25 mouse cellular contexts compared by ENCODE assay signal in genomic region chr3:31085000-31085399, GRCm38 (mm10).
"Had no signal": no experiment of that assay in that cellular context is flagged by ENCODE, and none has a peak within 500 bp of the region (broad histone marks: within the 10 kb centered on the region; RNA-seq: fewer than 3 reads in every experiment).

No protein-coding gene starts in this region.

- H3K27ac ChIP-seq: heart, embryonic 10.5 days; hindbrain, embryonic 10.5 days; hindbrain, embryonic 12.5 days; hindbrain, embryonic 14.5 days; intestine, embryonic 15.5 days; kidney, postnatal 0 days; limb, embryonic 13.5 days; limb, embryonic 15.5 days; liver, embryonic 12.5 days had no signal

- H3K36me3 ChIP-seq: heart, embryonic 10.5 days; heart, embryonic 12.5 days; hindbrain, embryonic 10.5 days; hindbrain, embryonic 12.5 days; intestine, embryonic 15.5 days; kidney, embryonic 15.5 days; limb, embryonic 13.5 days; limb, embryonic 15.5 days; liver, embryonic 12.5 days had no signal

- DNase-seq: gastrocnemius, postnatal 10 days; gastrocnemius, postnatal 25 days; heart, adult 18-20 months; heart, postnatal 10 days; heart, postnatal 4 days; kidney, adult 18-20 months; kidney, adult 9 months; kidney, postnatal 14 days; kidney, postnatal 36 days; layer of hippocampus, adult 9-11 months; layer of hippocampus, postnatal 36 days; left cerebral cortex, postnatal 4 days had no signal

- H3K9ac ChIP-seq: heart, embryonic 12.5 days; hindbrain, embryonic 12.5 days; hindbrain, embryonic 14.5 days; intestine, embryonic 15.5 days; kidney, embryonic 15.5 days; limb, embryonic 13.5 days; limb, embryonic 15.5 days; liver, embryonic 12.5 days had no signal

- H3K27me3 ChIP-seq: hindbrain, embryonic 12.5 days; intestine, embryonic 15.5 days; kidney, embryonic 15.5 days; limb, embryonic 13.5 days; limb, embryonic 15.5 days had no signal

- H3K9me3 ChIP-seq: heart, embryonic 10.5 days; heart, embryonic 12.5 days; hindbrain, embryonic 10.5 days; hindbrain, embryonic 12.5 days; intestine, embryonic 15.5 days; kidney, embryonic 15.5 days; limb, embryonic 13.5 days; limb, embryonic 15.5 days; liver, embryonic 12.5 days had no signal

- H3K4me2 ChIP-seq: heart, embryonic 12.5 days; hindbrain, embryonic 12.5 days; hindbrain, embryonic 14.5 days; intestine, embryonic 15.5 days; kidney, embryonic 15.5 days; limb, embryonic 13.5 days; limb, embryonic 15.5 days; liver, embryonic 12.5 days had no signal

- ATAC-seq: hindbrain, embryonic 16.5 days; intestine, embryonic 15.5 days; intestine, postnatal 0 days; liver, embryonic 12.5 days had no signal

- H3K4me3 ChIP-seq: heart, embryonic 10.5 days; heart, embryonic 12.5 days; hindbrain, embryonic 10.5 days; hindbrain, embryonic 12.5 days; intestine, embryonic 15.5 days; kidney, embryonic 15.5 days; limb, embryonic 13.5 days; limb, embryonic 15.5 days; liver, embryonic 12.5 days had no signal
